Mouse (Mus musculus): ENCODE results near the gene Oas1g. TPM values are rescaled to one million over a fixed set of nuclear protein-coding genes. Genes with fewer than 3 reads are reported as not detected.

The Oas1g gene
- polyA plus RNA-seq, 1 experiment = not detected

- no peak for TF ChIP-seq POLR2A (IDR thresholded peaks at IDR 0.05; ENCODE audit: insufficient read depth, low read depth, low read length)
- no peak for TF ChIP-seq CTCF (IDR thresholded peaks at IDR 0.05; ENCODE audit: insufficient read depth, low read depth, low read length)
- WGBS = 28% methylated on average over 17 of the region's 17 CpGs
- H3K27ac ChIP-seq (ENCODE audit: insufficient read depth, low read depth, low read length) = no peak overlapping the region
- H3K4me1 ChIP-seq (ENCODE audit: control insufficient read depth, insufficient read depth, low read length) = no peaks in the 10 kb centered on the region
- no peak overlapping the region for H3K4me3 ChIP-seq (ENCODE audit: insufficient read depth, low read depth, low read length)
Measured at GRCm38 (mm10) chr5:120833335-120834280, 53.8 kb downstream of the Oas1g start.

GRCm38 (mm10) chr5:120831031-120831430, 56.4 kb downstream of the Oas1g start:
- H3K27ac ChIP-seq (ENCODE audit: insufficient read depth, low read depth, low read length) = no peak overlapping the region
- no peaks in the 10 kb centered on the region for H3K4me1 ChIP-seq (ENCODE audit: control insufficient read depth, insufficient read depth, low read length)
- TF ChIP-seq CTCF (IDR thresholded peaks at IDR 0.05; ENCODE audit: insufficient read depth, low read depth, low read length) (no peak), POLR2A (IDR thresholded peaks at IDR 0.05; ENCODE audit: insufficient read depth, low read depth, low read length) (no peak)
- H3K4me3 ChIP-seq (ENCODE audit: insufficient read depth, low read depth, low read length) = no peak overlapping the region
- WGBS = 81% methylated on average over 4 of the region's 4 CpGs

Other genes starting within 250 kb of the Oas1g start
- gene Rasal1, start 238.8 kb downstream of the Oas1g start, polyA plus RNA-seq (2012; ENCODE audit: insufficient read depth, insufficient read length, low replicate concordance, missing spikeins) = not detected in 2 replicates
- not detected in 2 replicates for gene Dtx1, start 175.7 kb downstream of the Oas1g start, polyA plus RNA-seq (2012; ENCODE audit: insufficient read depth, insufficient read length, low replicate concordance, missing spikeins)
- gene Oas2, start 137.8 kb downstream of the Oas1g start, polyA plus RNA-seq (2012; ENCODE audit: insufficient read depth, insufficient read length, low replicate concordance, missing spikeins) = not detected in 2 replicates
- gene Oas3, start 110.0 kb downstream of the Oas1g start, polyA plus RNA-seq (2012; ENCODE audit: insufficient read depth, insufficient read length, low replicate concordance, missing spikeins) = not detected in 2 replicates
- not detected in 2 replicates for gene Oas1e, start 92.1 kb downstream of the Oas1g start, polyA plus RNA-seq (2012; ENCODE audit: insufficient read depth, insufficient read length, low replicate concordance, missing spikeins)
- not detected in 2 replicates for gene Oas1c, start 75.1 kb downstream of the Oas1g start, polyA plus RNA-seq (2012; ENCODE audit: insufficient read depth, insufficient read length, low replicate concordance, missing spikeins)
- not detected in 2 replicates for gene Oas1f, start 40.2 kb downstream of the Oas1g start, polyA plus RNA-seq (2012; ENCODE audit: insufficient read depth, insufficient read length, low replicate concordance, missing spikeins)
- gene Oas1h, start 26.2 kb downstream of the Oas1g start, polyA plus RNA-seq (2012; ENCODE audit: insufficient read depth, insufficient read length, low replicate concordance, missing spikeins) = not detected in 2 replicates
- not detected in 2 replicates for gene Oas1a, start 19.9 kb upstream of the Oas1g start, polyA plus RNA-seq (2012; ENCODE audit: insufficient read depth, insufficient read length, low replicate concordance, missing spikeins)
- gene Oas1d, start 26.9 kb upstream of the Oas1g start, polyA plus RNA-seq (2012; ENCODE audit: insufficient read depth, insufficient read length, low replicate concordance, missing spikeins) = not detected in 2 replicates
- not detected in 2 replicates for gene Rph3a, start 122.5 kb upstream of the Oas1g start, polyA plus RNA-seq (2012; ENCODE audit: insufficient read depth, insufficient read length, low replicate concordance, missing spikeins)

Data from olfactory bulb, adult 2 months (tissue).